Mouse (Mus musculus) spleen, postnatal 10 days (tissue): ENCODE results near the gene 1110017D15Rik.

ENCODE experiments used
- DNase-seq, 2 experiments: peaks; one replicate each; pipeline ENCODE4 v3.0.0; 2021 to 2022; ENCODE audit warnings: low spot score in 2 of 2

The 1110017D15Rik gene

DNA sequence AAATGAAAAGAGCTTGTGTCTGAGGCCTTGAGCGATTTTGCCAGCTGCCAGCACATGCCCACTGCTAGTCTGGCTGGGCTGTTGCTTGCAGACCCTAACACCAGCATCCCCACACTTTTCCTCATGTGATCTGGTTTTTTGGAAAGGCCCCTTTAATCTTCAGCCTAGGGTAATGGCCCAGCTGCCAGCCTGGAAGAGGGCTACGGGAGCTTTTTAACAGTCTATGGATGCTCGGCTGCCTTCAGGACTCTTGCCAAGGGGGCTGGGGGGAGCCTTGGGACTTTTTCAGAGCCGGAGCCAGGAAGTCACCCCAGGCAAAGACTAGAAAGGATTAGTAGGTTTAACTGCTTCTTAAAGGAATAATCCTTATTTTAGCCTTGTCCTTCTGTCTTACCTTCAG lies 3.8 kb downstream of the 1110017D15Rik start:
- no peak for DNase-seq

DNA sequence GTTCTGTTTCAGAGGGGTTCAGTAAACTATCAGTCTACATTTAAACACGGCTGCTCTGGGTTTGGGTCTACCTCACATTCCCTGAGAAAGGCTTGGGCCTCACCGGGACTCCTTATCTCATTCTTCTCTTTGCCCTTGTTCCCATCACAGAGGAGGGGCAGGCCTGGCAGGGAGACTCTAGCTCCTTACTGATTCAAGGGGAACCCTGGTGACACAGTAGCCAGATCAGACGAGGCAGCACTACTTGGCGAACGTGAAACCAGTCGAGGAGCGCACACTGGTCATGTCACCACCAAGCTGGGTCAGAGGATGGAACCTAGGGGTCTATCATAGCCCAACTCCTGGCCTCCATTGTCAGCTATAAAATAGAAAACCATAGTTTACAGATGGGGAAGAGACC lies 9.1 kb downstream of the 1110017D15Rik start:
- no peak for DNase-seq

DNA sequence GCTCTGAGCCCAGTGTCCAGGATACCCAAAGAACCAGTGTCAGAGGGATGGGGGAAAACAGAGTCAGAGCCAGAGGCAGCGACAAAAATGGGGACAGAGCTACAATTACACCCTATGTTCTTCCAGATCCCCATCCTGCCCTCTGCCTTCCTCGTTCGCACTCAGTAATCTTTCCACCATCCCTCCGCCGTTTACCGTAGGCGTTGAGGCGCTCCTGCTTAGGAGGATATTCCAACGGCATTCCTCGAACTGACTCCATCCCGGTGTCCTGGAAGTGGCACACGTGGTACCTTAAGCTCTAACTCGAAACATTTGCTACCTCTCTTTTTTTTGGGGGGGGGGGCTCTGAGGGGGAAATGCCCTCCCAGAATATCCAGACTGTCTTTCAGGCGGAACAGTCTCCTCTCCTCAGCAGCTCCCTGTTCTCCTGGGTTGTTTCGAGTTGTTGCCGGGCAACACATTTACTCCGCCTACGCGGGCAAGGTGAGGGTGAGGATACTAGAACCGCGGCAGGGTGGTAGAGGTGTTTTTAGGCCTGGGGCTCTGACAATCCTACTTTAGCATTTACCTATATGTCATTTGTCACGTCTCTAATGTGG lies 9.7 kb downstream of the 1110017D15Rik start:
- no peak for DNase-seq

DNA sequence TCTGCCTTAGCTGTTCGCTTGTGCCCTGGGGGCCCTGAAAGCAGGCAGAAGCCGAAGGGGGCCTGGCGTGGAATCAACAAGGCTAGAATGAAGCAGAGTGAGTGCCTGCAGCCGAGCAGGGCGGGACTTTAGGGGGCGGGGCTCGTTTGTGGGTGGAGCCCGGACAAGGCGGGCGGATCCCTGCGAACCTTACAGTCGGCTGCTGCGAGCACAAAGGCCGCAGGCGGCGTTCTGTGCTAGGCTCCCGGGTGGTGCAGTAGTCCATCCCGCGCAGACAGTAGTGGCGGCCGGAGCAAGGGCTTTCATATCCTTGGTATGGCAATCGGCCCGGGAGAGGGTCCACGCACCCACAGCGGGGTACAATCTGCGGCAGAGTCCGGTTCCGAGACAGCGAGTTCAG lies 10.2 kb downstream of the 1110017D15Rik start:
- DNase-seq = peak; percentile 48 to 84

DNA sequence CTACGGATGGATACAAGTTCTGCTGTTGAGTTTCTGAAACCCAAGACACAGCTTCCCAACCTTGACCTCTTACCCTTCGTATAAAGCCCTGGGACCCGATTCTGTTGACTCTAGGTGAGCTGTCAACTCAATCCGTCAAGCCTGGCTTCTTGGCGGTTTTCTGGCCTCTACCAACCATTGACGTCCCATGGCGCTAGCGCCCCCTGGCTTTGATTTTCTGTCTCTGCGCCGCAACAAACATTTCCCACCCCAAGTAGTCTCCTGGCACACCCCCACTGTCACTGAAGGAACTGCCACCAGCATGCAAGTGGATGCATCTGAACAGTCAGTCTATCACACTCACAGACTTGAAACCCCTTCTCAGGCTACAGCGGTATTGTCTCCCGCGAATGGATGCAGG lies 11.0 kb downstream of the 1110017D15Rik start:
- peak; percentile 18 to 69 for DNase-seq

DNA sequence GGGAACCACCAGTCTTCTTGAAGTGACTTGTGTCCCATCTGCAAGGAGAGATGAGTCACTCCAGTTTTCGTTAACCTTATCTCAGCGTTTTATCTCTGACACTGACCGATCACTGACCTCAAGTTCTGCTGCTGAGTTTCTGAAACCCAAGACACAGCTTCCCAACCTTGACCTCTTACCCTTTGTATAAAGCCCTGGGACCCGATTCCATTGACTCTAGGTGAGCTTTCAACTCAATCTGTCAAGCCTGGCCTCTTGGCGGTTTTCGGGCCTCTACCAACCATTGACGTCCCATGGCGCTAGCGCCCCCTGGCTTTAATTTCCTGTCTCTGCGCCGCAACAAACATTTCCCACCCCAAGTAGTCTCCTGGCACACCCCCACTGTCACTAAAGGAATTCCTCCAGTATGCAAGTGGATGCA lies 12.0 kb downstream of the 1110017D15Rik start:
- DNase-seq = peak in 1 of 2 experiments; percentile 39

DNA sequence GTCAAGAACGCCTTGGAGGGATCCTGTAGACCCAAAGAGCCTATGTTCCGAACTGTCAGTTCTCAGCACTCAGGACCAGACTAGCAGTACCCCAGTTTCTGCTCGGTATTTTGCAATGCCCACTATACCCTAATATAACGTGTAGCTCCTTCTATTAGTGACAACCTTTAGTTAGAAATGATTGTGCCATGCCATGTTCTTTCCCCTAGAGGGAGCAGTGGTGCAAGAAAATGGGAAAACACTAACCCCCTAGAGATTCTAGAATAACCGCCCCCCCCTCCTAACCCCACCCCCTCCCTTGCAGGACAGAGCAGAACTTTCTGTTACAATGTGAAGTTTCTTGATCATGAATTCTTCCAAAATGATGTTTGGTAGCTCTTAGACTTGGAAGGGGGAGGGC lies 12.8 kb downstream of the 1110017D15Rik start:
- no peak for DNase-seq

DNA sequence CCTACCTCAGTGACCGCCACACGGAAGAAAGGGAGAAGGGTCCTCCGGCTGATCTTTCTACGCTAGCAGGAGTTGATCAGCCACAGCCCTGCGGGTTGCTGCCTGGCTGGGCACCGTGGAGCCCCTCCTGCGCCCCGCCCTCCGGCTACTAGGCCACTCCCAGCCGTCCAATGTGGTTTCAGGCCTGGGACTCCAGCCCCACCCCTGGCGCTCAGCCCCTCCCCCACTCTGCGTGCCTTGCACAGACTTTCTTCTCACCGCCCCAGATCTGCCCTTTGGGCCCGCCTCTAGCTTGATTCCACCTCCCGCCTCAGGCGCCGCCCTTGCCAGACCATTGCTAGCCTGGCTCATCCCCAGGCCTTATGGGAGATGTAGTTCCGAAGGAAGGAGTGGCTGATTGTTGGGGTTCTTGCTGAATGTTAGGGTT lies 14.1 kb downstream of the 1110017D15Rik start, which contains the start of gene AI464131:
AI464131 (minus strand) TSS at position 91 of the 427 bp plus-strand sequence.
- peak; percentile 47 to 87 for DNase-seq

DNA sequence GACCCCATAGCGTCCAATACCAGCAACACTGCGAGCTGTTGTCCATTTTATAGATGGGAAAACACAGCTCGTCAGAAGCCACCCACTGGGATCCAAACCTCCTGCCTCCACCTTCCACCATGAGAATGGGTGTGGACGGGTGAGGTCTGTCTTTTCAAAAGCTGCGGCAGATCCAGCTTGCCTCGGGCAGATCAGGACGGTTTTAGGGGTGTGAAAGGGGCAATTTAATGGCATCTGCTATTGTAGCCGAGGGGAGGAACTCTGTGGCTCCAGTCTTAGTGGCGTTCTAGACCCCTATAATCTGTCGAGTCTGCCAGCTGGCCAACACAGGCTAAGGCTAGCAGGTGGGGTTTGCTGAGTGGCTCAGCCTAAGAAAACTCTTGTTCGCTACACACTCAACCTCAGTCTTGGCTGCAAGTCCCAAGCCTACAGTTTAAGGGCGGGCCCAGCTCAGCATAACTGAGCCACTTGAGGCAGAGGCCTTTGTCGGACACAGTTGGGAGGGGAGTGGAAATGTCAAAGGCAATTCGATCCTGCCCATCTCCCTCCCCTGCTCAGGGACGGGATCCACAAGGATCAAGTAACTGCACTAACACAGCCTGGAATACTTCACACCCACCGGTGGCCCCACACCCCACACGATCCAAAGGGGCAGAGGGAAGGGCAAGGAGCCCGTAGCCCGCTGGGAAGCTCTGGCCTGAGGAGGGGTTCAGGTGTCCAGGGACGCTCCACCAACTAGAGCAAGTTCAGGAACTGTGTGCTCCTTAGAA lies 14.8 kb downstream of the 1110017D15Rik start:
- DNase-seq = no peak

DNA sequence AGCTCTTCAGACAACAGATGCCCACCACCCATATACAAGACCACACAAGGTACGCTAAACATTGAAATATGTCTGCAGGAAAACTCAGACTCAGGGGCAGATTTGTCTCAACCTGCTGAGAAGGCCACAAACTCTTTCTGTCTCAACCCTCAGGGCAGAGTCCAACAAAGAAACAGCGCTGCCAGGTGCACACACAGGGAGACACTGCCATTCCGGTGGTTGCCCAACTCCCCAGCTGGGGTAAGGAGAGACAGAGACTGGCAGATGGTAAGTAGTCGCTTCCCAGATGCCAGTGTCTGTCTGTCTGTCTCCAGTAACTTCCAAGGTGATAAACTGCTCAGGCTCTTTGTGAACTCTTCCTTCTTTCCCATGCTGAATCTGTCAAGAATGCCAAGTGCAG lies 16.3 kb downstream of the 1110017D15Rik start:
- DNase-seq = no peak

DNA sequence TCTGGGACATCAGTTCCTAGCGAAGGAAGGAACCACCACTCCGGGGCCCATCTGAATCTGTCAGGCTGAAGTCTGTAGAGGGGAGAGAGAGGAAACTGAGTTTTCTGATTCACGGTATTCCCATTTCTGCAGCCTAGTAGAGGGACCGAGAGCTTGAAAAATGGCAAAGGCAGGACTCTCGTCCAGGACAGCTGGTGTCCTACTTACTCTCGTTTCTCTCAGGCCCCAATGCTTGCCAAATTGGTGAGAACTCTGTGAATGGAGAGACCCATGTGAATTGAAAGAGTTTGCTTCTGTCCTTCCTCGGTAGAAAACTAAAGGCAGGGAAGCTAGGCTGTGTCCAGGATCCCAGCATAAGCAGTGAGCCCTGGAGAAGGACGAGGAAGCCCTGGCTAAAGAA lies 17.5 kb downstream of the 1110017D15Rik start:
- no peak for DNase-seq

DNA sequence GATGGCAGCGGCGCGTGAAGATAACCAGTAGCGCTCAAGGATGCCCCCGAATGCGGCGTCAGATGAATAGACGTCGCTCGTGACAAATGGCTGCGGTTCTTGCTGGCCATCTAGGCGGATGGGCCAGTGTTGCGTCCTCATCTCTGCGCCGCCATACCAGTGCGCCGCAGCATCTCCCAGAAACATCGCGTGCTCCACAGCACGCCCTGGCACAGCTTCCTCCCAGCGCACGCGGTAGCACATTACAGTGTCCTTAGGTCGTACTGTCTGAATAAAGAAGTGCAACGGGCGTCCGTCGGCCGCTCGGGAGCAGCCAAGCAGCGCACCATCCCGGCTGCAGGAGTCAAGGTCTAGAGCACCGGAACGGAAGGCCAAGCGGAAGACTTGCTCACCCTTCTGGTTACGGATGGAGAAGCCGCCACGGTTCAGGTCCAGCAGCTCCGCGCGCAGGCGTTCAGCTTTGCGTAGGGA lies 18.2 kb downstream of the 1110017D15Rik start:
- no peak for DNase-seq

DNA sequence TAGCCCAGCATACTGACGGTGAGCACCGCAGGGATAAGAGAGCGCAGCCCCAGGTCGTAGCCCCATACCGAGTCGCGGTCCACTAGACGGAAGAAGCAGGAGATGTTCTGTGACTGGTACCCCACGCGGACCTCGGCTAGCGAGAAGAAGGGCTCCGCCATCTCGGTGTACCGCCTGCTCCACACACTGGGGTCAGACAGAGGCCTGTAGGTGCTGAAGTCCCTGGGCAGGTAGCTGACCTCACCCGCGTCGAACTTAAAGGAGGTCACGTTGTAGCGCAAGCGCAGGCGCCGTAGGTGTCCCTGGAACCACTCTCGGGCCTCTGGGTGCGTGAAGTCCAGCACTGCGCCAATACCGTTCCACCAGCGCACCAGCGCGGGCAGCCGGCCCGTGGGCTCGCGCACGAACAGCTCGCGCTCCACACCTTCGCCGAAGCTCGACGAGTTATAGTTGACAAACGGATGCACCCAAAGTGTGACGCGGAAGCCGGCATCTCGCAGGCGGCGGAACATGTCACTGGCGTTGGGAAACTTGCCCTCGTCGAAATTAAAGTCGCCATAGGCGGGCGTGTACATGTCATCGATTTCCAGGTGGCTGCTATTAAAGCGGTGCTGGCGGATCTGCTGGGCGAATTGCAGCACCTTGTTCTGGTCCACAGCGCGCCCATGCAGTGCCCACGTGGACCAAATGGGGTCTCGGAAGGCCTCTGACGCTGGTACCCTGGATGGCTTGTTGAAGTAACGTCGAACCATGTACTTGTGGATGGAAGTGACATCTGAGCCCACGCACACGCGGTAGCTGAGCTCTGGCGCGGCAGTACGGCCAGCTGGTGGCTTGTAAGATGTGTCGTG lies 18.9 kb downstream of the 1110017D15Rik start:
- no peak for DNase-seq

DNA sequence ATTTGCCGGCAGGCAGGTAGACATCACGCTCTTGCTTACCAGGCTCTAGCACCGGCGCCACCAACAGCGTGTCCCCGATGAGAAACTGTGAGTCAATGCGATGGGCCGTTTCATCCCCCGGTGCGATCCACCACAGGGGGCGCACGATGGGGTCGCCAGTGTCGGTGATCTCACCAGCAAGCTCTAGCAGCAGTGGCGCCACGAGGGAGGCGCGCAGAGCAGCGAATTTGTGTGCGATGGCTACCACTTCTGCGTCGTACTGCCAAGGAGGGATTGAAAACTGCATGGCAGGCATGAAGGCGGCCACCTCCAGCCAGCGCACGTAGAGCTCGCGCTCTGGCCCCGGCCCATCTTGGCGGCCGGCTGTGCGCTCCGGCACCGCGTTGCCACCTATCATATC lies 19.6 kb downstream of the 1110017D15Rik start:
- DNase-seq = peak in 1 of 2 experiments; percentile 51

DNA sequence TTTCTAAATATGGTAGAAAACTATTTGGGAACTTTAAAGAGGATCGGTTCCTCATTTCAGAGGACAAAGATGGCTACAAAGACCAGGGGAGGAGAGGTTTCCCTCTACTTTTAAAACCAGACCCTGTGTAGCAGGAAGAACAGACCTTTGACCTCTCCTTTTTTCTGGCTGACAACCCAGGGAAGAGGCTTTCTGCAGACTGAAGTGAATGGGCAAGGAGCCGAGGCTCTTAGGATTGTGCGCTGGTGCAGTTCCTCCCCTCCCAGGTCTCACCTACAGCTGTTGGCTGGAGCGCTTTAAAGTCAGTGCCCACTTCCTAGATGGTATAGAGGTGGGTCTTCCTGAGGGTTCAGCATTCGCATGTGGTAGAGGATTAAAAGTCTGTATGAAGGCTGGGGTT lies 20.1 kb downstream of the 1110017D15Rik start:
- no peak for DNase-seq

DNA sequence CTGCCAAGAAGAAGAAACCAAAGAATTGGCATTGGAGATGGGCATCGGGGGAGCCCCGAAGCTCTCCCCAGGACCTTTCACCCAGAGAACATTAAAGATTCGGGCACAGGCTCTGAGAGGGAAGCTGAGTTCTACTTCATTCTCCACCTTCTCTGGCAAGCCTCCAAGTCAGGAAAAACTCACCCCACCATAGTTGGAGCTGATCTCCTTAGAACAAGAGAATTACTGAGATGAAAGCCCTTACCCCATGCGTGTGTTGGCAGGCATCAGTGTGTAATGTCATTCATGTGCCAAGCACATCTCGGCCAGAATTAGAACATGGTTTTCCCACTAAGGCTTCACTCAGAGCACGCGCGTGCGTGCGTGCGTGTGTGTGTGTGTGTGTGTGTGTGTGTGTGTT lies 21.3 kb downstream of the 1110017D15Rik start:
- no peak for DNase-seq

DNA sequence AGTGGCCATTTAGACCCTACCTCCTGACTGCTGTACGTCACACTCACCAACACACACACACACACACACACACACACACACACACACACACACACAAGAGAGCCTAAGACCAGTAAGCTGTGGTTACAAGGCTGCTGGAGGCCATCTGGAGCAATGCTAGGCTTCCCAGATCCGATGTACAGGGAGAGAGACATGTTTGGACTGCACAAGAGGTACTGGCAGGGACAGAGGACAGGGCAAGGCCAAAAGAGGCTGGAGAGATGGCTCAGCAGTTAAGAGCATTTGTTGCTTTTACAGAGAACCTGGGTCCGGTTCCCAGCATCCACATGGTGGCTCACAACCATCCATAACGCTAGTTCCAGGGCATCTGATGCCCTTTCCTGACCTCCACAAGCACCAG lies 22.1 kb downstream of the 1110017D15Rik start:
- DNase-seq = no peak

DNA sequence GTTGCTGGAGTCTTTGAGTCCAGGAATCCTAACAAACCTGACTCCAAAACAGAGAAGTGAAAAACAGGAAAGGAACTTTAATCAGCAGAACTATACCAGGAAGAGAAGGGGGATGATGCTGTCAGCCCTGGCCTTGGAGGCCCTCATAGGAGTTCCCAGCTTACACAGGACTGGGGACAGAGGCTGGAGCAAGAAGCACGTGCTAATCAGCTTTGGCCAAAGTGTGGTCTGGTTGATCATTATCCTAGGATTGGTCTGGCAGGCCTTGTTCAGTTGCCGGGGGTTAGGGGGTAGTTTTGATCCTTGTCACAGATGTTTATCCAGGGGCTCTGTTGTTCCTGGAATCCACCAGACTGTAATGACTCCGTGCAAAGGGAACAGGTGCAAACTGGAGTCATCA lies 22.8 kb downstream of the 1110017D15Rik start:
- no peak for DNase-seq

DNA sequence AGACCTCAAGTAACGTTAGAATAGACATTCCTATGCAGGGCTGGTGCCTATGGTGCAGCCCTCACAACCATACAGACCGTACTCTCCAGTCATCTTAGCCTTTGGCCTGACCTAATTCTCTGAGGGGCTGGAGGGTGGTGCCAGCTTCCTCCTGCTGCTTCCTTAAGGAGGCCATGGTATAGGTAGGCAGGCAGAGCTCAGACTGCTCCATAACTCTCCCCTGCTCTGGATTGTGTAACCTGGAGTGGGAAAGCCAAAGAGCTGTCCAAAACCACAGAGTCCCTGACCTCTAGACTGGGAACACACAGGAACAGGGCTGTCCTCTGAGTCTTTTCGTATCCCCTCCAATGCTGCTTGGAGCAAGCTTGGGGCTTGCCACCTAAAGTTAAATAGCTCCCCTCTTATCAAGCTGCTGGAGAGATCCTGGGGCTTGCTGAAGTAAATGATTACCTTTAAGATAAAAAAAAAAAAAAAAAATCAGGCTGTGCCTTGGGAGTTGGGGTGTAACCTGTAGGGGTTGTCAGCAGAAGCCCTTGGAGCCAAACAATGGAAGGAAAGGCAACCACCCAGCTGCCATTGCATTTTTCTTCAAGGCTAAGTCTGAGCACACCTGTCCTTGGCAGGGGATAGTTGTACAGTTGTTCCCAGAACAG lies 23.5 kb downstream of the 1110017D15Rik start:
- no peak for DNase-seq

DNA sequence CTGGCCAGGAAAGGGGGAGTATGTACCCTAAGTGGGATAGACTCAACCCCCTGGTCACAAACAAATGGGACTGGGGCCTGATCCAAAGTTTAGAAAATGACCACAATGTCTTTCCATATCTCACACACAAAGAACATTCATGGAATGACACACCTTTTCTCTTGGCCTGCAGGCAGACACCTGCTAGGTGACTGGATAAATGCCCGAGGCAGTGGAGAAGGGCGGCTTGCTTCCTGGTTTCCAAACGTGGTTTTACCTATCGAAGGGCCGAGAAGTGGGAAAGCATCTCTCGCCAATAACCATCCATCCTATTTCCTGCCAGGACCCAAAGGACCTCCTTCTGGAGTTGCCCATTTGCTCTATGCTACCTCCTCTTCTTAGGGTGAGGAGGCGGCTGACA lies 24.2 kb downstream of the 1110017D15Rik start:
- no peak for DNase-seq

DNA sequence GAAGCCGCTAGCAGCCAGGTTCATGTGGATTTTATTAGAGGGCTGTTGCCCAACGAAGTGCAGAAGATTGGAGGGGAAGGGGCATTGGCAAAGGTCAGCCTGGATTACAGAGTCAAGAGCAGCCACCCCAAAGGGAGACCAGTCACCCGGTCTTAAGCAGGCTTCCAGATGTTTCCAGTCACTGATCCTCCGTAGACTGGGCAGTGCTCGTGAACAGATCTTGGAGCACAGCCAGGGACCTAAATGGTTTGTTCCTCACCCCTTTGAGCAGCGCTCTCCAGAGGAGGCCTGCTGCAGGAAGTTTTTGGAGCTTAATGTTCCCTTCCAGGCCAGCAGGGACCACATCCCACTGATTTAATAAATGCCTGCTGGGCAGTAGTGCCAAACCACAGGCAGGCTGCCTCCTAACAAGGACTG lies 35.5 kb downstream of the 1110017D15Rik start:
- no peak for DNase-seq

DNA sequence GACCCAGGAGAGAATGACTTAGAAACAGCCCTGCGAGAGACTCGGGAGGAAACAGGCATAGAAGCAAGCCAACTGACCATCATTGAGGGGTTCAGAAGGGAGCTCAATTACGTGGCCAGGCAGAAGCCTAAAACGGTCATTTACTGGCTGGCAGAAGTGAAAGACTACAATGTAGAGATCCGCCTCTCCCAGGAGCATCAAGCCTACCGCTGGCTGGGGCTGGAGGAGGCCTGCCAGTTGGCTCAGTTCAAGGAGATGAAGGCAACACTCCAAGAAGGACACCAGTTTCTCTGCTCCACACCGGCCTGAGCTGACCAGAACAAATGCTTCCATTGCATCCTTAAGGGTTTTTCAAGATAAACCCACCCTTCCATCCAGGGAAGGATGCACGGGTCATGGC lies 36.9 kb downstream of the 1110017D15Rik start:
- DNase-seq = no peak
